Mouse (Mus musculus) neutrophil, adult 5-6 weeks (primary cell): Measurements from ENCODE around the gene Gldc. TPM values are rescaled to one million over a fixed set of nuclear protein-coding genes. Genes with fewer than 3 reads are reported as not detected.

Experiments used
- total RNA-seq: library from RNA; stranded (forward); fragments of 200-1000 nt; gene quantifications from 2 replicates; pipeline ENCODE4 v1.2.3, GENCODE M21; 2017

Gldc gene
- total RNA-seq, 1 experiment from 2014 or later, result 0.12 TPM

Other genes starting within 250 kb of the Gldc start
- not detected in 2 replicates for gene Trpd52l3, start 171.6 kb downstream of the Gldc start, total RNA-seq
- 71.7 and 76.3 TPM in 2 replicates for gene Uhrf2, start 144.9 kb downstream of the Gldc start, total RNA-seq
- not detected in 2 replicates for gene Mbl2, start 57.5 kb upstream of the Gldc start, total RNA-seq